Mouse (Mus musculus): ENCODE results near the gene Chrne.

DNA sequence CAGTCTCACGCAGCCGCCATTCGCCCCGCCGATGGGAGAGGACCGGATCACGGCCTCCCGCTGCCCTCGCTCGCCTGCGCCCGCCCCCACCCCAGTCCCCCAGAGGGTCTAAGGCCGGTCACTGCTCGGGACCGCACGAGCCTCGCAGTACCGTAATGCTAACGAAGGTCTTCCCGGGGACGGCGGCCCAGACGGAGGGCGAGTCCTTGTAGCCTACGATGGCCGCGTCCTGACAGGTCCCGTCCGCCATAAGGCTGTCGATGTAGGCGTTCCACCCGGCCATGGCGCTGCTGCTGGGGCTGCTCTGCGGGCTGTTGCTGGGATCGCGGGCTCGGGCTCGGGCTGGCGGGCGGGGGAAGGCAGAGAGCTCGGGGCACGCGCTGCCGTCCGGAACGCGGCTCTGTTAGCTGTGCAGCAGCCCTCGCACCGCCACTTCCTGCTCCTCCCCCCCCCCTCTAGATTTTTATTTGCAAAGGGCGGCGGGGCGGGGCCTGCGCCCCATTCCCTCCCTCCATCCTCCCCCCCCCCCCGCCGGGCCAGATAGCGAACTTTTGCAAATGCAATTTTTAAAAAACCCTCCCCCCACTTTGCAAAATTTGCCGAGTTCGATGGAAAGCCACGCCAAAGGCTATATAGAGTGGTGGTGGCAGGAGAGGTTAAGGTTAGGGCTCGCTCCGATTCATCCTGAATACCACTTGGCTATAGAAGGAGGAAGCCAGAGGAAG lies 35.3 kb upstream of the Chrne start, which contains the start of gene Pfn1:
- TF ChIP-seq CTCF (IDR thresholded peaks at IDR 0.05; ENCODE audit: borderline replicate concordance, control insufficient read depth, extremely low read depth, insufficient read depth, low read length, poor library complexity): 0 out of 2 replicates have a peak, but pooled peaks have one; percentile 19
- peak; percentile 93 for TF ChIP-seq POLR2A (IDR thresholded peaks at IDR 0.05; ENCODE audit: control insufficient read depth, extremely low read depth, insufficient read depth, low read length, poor library complexity)
